Mouse (Mus musculus) urinary bladder, postnatal 36 days (tissue): Measurements from ENCODE around the gene Kiss1r.

Experiments used
- DNase-seq, 2 experiments: peaks; one replicate each; pipeline ENCODE4 v3.0.0; 2022; ENCODE audit warnings: low spot score in 2 of 2, mixed read lengths in 1 of 2

Kiss1r gene

GRCm38 (mm10) chr10:79897316-79898245 lies 19.2 kb upstream of the Kiss1r start:
- DNase-seq, result no peak

GRCm38 (mm10) chr10:79900951-79901410 lies 15.8 kb upstream of the Kiss1r start:
- no peak for DNase-seq

DNA sequence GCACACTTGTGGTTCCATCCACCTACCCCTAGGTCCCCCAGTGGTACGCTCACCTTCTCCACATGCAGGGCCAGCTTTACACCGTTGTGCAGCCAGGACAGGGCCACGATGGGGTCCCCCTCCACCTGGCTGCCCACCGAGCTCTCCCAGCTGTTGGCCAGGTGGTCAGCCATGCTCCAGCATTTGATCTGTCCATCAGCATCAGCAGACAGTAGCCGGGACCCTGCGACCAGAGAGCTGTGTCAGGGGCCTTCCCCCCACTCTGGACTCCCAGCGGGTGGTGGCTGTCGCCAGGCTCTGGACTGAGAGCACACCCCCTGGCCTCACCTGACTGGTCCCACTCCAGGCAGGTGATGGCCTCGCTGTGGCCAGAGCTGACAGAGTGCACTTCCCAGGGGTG lies 10.1 kb upstream of the Kiss1r start:
- no peak for DNase-seq

- DNase-seq, result no peak
Measured at GRCm38 (mm10) chr10:79907415-79907814, 9.4 kb upstream of the Kiss1r start.

DNA sequence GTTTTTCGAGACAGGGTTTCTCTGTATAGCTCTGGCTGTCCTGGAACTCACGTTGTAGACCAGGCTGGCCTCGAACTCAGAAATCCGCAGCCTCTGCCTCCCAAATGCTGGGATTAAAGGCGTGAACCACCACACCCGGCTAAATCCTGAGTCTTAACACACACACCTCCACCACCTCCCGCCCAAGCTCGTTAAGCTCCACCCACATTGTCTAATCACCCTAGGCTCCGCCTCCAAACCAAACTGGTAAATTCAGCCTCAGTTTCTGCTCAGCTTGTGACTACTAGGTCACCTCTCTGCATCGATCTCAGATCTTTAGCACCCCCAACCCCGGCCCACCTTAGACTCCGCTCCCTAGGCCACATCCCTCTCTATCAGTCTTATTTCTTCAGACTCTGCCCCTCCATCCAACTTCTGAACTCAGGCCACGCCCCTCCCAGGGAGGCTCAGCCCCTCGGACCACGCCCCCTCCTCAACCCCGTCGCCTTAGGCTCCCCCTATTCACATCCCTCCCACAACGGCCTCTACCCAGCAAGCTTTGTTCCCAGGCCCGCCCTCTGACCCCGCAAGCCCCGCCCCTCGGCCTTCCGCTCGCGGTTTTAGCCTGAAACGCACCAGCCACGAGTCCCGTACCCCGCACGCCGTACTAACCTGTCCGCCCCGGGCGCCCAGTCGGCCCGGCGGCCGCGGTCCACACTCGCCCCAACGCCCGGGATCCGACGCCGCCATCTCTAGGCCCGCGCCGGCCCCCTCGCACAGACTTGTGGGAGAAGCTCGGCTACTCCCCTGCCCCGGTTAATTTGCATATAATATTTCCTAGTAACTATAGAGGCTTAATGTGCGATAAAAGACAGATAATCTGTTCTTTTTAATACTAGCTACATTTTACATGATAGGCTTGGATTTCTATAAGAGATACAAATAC lies 8.3 kb upstream of the Kiss1r start, which contains the start of gene Med16:
Med16 (minus strand) TSS at position 757 of the 925 bp plus-strand sequence.
- peak; percentile 94 to 95 for DNase-seq

GRCm38 (mm10) chr10:79909092-79909922 lies 7.5 kb upstream of the Kiss1r start:
- DNase-seq, result no peak

DNA sequence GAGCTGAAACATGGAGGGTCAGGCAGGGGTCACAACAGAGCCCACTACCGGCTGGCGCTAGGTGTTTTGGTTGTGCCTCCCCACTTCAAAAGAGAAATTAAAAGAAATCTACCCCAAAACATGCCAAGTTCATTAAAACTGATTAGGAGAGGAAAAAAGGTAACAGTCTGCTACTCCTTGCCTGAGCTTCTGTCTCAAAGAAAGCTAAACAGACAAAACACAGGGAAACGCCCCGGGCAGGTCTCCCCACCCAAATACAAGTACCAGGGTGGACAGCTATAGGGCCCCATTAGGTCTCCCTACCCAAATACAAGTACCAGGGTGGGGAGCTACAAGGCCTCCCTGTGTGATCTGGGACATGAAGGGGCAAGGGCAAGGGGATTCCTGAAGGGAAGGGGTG lies 6.2 kb upstream of the Kiss1r start, which contains the start of gene Gm26602:
Gm26602 (plus strand) TSS at position 301 of the 400 bp plus-strand sequence.
- DNase-seq, result no peak

GRCm38 (mm10) chr10:79912412-79912811 lies 4.4 kb upstream of the Kiss1r start:
- DNase-seq, result no peak

GRCm38 (mm10) chr10:79914131-79914947 lies 2.4 kb upstream of the Kiss1r start:
- no peak for DNase-seq

DNA sequence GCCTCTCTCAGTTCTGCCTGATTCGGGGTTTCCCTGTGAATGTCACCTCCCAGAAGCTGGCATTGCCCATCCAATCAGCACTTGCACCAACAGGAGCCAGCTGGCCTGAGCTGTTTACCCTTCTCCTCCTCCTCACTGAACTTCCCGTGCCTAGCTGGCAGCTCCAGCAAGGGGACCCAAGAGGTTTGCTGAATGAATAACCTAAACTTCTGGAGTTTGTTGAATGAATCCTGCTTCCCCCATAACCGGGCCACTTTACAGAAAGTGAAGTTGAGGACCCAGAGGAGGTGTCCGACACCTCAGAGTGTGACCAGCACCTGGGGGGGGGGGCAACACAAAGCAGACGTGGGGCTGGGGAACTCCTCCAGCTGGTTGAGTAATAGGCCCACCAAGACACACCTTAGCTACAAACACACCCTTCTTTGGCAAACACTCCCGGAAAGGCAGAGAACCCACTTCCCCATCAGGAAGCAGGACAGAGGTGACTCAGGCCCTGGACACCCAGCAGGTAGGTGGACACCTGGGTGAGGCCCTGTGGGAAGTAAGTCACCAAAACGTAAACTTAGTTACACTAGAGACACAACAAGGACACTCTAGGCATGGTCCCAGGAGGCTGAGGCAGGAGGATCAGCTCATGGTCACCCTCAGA lies 1.7 kb upstream of the Kiss1r start:
- no peak for DNase-seq

GRCm38 (mm10) chr10:79916081-79916480 lies 690 bp upstream of the Kiss1r start:
- no peak for DNase-seq

DNA sequence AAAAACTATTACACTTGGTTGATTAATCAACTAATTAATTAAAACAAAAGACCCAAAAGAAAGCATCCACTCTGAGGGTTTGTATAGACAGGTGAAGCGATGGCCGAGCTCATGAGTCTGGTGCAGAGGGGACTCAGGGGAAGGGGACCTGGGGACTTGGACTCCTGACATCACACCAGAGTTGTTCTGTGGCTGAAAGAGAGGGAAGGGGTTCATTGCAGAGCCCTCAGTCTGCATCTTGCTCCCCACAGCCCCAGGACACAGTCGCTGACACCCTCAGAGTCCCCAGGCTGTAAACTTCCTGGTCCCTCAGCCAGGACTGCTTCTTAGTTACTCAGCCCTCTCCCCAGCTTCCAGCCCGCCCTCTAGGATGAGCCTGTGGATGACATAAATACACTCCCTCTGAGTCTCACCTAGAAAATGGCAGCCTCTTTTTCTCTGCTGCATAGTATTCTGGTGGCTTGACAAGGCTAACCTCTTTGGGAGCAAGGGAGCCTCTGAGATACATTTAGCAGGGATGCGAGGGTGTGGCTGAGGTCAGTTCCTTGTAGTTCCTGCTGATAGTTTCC lies 845 bp downstream of the Kiss1r start:
- DNase-seq, result no peak

DNA sequence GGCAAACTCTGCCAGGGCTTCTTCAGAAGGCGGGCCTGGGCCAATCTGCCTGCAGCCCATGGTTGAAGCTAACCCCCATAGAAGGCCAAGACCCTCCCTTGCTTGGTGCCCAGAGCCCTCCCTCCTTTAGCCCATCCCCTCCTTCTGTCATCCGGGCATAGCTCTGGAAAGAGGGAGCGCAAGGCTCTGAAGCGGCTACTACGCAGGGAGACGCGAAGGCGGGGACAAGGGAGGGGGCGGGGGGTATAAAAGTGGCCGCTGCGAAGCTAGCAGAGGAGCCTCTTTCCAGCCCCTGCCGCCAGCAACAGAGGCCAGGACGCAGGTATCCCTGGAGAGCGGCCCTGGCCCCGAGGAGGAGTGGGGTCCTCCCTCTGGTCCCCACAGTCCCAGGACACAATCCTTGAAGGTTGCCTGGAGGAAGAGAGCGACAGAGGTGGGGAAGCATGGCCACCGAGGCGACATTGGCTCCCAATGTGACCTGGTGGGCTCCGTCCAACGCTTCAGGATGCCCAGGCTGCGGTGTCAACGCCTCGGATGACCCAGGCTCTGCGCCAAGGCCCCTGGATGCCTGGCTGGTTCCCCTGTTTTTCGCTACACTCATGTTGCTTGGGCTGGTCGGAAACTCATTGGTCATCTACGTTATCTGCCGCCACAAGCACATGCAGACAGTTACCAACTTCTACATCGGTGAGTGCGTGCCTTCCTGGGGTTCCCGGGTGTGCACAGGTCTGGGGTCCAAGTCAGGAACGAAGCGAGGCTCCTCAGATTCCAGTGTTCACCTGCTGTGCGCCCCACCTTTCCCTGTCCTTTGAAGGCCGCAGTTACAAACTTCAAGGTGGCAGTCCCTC lies 1.7 kb downstream of the Kiss1r start:
- no peak for DNase-seq

- DNase-seq, result no peak
Measured at GRCm38 (mm10) chr10:79919251-79919849, 2.6 kb downstream of the Kiss1r start.

DNA sequence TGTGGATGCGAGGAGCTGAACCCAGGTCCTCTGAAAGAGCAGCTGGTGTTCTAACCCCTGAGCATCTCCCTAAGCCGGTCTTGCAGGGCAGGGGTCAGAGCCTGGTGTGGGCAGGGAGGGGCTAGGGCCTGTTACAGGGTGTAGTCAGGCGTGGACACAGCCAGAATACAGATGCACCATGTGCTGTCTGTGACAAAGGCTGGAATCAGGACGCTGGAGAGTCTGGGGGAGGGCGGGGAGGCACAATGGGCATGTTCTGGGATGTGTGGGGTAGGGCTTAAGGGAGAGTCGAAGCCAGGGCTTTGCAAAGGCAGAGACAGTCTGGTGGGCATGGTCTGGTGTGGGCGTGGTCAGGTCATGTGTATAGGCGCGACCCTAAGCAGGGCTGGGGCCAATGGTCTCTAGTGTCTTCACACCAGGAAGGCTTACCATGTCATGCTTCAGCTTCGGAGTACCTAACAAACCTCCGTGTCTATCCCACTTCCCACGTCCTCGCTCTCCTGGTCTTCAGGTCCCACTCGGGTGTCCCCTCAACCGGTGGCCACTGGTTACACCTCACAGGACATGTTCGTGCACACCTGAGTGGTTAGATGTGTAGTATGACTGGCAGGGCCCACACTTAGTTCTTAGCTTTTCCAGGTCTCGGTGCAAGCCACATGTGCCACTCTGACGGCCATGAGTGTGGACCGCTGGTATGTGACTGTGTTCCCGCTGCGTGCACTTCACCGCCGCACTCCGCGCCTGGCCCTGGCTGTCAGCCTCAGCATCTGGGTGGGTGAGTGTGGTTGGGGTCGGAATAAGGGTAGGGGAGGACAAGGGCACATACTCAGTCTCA lies 3.5 kb downstream of the Kiss1r start:
- DNase-seq, result no peak

GRCm38 (mm10) chr10:79920958-79921535 lies 4.3 kb downstream of the Kiss1r start, which contains the start of gene R3hdm4:
TSS of gene R3hdm4 (minus strand) at chr10:79921208.
- DNase-seq, result no peak

GRCm38 (mm10) chr10:79921572-79921971 lies 4.8 kb downstream of the Kiss1r start:
- DNase-seq, result no peak
